Mouse (Mus musculus): Measurements from ENCODE around the gene Prrg2.

GRCm38 (mm10) chr7:45051601-45051974, 10.9 kb downstream of the Prrg2 start:
- TF ChIP-seq CTCF (IDR thresholded peaks at IDR 0.05; ENCODE audit: extremely low read depth, insufficient read depth, insufficient read length, insufficient replicate concordance) (no peak), POLR2A (IDR thresholded peaks at IDR 0.05; ENCODE audit: low read depth, low read length) (no peak)

Data from spleen, adult 2 months (tissue).